Mouse (Mus musculus) kidney, adult 2 months (tissue): Measurements from ENCODE around the gene Slc22a15. TPM values are rescaled to one million over a fixed set of nuclear protein-coding genes. Genes with fewer than 3 reads are reported as not detected.

Experiments
- DNase-seq: peaks from one replicate; pipeline ENCODE4 v3.0.0; 2021
- H3K27ac ChIP-seq: fragments of 200-500 bp; 2 replicates; pipeline ENCODE4 v1.5.1; 2012; ENCODE audit warnings: low read depth, low read length, control low read depth, inconsistent platforms; ENCODE audit not compliant: insufficient read depth
- H3K27me3 ChIP-seq: fragments of 200-500 bp; replicated peaks from 2 replicates; pipeline ENCODE4 v1.6.1; 2012; ENCODE audit warnings: mild to moderate bottlenecking, moderate library complexity, low read length, inconsistent platforms; ENCODE audit not compliant: control insufficient read depth, insufficient read depth
- H3K36me3 ChIP-seq: fragments of 200-500 bp; 2 replicates; pipeline ENCODE4 v1.6.1; 2012; ENCODE audit warnings: mild to moderate bottlenecking, moderate library complexity, low read length, inconsistent platforms; ENCODE audit not compliant: control insufficient read depth, insufficient read depth
- H3K4me1 ChIP-seq: fragments of 200-500 bp; 2 replicates; pipeline ENCODE4 v1.6.1; 2011; ENCODE audit warnings: low read length; ENCODE audit not compliant: control insufficient read depth, insufficient read depth
- H3K4me3 ChIP-seq: fragments of 200-500 bp; 2 replicates; pipeline ENCODE4 v1.5.1; 2011; ENCODE audit warnings: mild to moderate bottlenecking, low read depth, low read length, control low read depth; ENCODE audit not compliant: insufficient read depth
- CTCF ChIP-seq: fragments of 200-500 bp; conservative IDR thresholded peaks from 2 replicates; pipeline ENCODE4 v1.5.1; 2011; ENCODE audit warnings: low read depth, mild to moderate bottlenecking, control low read depth, low read length, moderate library complexity, mixed read lengths; ENCODE audit not compliant: insufficient read depth, insufficient read length
- POLR2A ChIP-seq: fragments of 200-500 bp; IDR thresholded peaks from one replicate; pipeline ENCODE4 v1.6.1; 2011; ENCODE audit warnings: low read depth, low read length, control low read depth
- WGBS: fragments of 180-500 bp; shearing (Covaris S2); methylation state at CpG from one replicate; pipeline ENCODE4 v1.1.7; 2018; 5-methylcytosine and 5-hydroxymethylcytosine counted together
- polyA plus RNA-seq: library from polyadenylated mRNA; depleted of rRNA; stranded (reverse); fragments of >200 nt; gene quantifications from 2 replicates; pipeline ENCODE4 v1.2.3, GENCODE M21; 2012; rRNA removed

The Slc22a15 gene
- polyA plus RNA-seq, 1 experiment, result 2.7 TPM

DNA sequence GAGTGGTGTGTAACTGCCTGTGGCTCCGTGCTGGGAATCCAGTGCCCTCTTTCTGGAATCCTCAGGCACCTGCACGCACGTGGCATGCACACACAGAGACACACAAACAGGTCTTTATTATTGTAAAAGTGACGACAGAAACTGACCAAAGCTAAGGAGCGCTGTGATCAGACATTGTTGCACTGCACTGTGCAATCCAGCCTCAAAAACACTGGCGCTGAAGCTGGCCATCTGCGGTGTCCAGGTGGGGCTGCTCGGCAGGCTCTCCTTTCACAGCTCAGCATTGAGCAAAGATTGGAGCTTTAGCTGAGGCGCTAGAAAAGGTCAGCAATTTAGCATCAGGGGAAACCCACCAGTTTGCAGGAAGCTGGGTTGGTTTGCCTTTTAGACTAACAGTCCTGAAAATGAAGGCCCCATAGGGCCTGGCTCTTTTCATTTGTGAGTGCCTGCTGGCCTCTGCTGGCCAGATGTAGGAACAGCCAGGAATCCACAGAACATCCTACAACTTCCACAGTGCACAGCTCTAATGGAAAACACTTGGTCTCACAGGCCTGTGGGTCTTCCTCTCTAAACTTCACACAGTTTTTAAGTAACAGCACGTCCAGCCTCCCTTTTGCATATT, 111.8 kb downstream of the Slc22a15 start:
- Histone ChIP-seq H3K27me3 (no peaks in the 10 kb centered on the region), H3K4me3 (no peak overlapping the region), H3K36me3 (no peaks in the 10 kb centered on the region), H3K4me1 (no peaks in the 10 kb centered on the region), H3K27ac (no peak overlapping the region)
- DNase-seq, result peak; percentile 83
- TF ChIP-seq CTCF, result peak; percentile 97
- no peak for TF ChIP-seq POLR2A
- WGBS, result 69% methylated on average over 10 of the region's 10 CpGs

DNA sequence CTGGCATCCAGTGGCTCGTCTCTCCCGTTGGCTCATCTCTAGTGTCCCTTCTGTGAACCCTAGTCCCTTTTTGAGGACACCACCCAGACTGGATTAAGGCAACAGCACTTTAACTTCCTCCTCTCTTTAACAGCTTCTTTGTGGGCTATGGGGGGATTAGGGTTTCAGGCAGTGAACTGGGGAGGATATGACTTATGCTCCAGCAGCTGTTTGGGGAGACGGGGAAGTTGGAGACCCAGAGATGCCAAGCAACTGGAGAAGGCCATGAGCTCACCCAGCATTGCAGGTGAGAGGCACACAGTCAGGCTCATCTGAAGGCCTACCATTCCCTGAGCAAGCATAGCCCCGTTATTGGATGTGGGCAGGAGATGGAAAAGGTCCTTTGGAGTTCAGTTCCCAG, 112.3 kb downstream of the Slc22a15 start:
- Histone ChIP-seq H3K36me3 (no peaks in the 10 kb centered on the region), H3K4me1 (0 out of 2 replicates have a peak, but pooled peaks cover 2% of the 10 kb centered on the region), H3K27me3 (no peaks in the 10 kb centered on the region), H3K4me3 (no peak overlapping the region), H3K27ac (no peak overlapping the region)
- no peak for DNase-seq
- 66% methylated on average over 4 of the region's 4 CpGs for WGBS
- TF ChIP-seq CTCF (no peak), POLR2A (no peak)

DNA sequence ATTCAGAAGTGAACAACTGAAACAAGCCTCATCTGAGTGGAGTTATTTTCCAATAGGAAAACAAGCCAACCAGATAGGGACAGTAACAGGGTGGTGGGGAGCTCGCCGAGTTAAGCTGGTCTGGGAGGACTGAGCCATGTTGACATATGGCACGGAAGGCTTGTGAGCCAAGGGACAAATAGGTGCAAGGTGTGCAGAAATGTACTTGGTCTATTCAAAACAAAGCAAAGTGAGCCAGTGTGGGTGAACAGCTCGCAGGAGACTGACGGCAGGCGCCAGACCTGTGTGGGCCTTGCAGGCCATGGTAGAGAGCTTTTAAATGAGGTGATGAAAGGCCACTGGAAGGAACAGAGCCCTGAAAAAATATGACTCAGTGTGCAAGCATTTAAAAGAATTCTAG, 116.6 kb downstream of the Slc22a15 start:
- TF ChIP-seq POLR2A, result no peak
- no peak for TF ChIP-seq CTCF
- no peaks in the 10 kb centered on the region for H3K27me3 ChIP-seq
- H3K36me3 ChIP-seq, result no peaks in the 10 kb centered on the region
- H3K4me1 ChIP-seq, result peaks cover 19% of the 10 kb centered on the region
- no peak overlapping the region for H3K27ac ChIP-seq
- no peak for DNase-seq
- H3K4me3 ChIP-seq, result no peak overlapping the region
- WGBS, result 96% methylated on average over 6 of the region's 6 CpGs

- no peak for DNase-seq
- H3K4me1 ChIP-seq, result peaks cover 22% of the 10 kb centered on the region
- H3K27ac ChIP-seq, result no peak overlapping the region
- no peak overlapping the region for H3K4me3 ChIP-seq
- 54% methylated on average over 4 of the region's 4 CpGs for WGBS
- H3K27me3 ChIP-seq, result no peaks in the 10 kb centered on the region
- TF ChIP-seq POLR2A (no peak), CTCF (no peak)
- H3K36me3 ChIP-seq, result no peaks in the 10 kb centered on the region
Measured at GRCm38 (mm10) chr3:101806941-101807340, 117.3 kb downstream of the Slc22a15 start.

DNA sequence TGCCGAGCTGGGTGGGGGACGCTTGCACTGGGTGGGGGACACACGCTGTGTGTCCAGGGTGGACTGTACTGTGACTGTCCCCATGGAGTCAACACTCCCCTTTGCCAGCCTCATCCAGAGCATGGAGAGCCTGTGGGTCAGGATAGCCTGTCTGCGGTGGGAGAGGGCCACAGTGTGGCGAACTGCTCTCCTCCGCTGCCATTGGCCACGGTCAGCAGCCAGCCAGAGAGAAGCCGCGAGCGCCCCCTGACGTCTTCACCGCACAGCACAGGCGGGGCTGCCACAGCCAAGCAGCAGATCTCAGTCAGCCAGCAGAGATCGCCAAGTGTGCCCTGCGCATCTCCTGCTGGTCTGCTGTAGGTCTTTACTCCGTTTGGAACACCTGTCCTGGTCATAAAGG, 118.1 kb downstream of the Slc22a15 start:
- 7% methylated on average over 16 of the region's 16 CpGs for WGBS
- peak overlapping the region; percentile 8; the same call in 1 of the 2 replicates for H3K4me3 ChIP-seq

More for the DNA sequence above, 118.1 kb downstream of the Slc22a15 start:
- TF ChIP-seq POLR2A, result peak; percentile 29
- peak; percentile 93 for TF ChIP-seq CTCF
- peak overlapping the region; percentile 95 for H3K27ac ChIP-seq
- no peaks in the 10 kb centered on the region for H3K27me3 ChIP-seq
- H3K4me1 ChIP-seq, result peaks cover 24% of the 10 kb centered on the region
- H3K36me3 ChIP-seq, result no peaks in the 10 kb centered on the region
- peak; percentile 95 for DNase-seq

Other genes with a start within 250 kb of the Slc22a15 start
- 1.8 TPM in 2 replicates for gene Mab21l3, start 75.5 kb downstream of the Slc22a15 start, polyA plus RNA-seq
- not detected in 2 replicates for gene Nhlh2, start 85.6 kb upstream of the Slc22a15 start, polyA plus RNA-seq
- 0.38 and 2.1 TPM in 2 replicates for gene Casq2, start 162.0 kb upstream of the Slc22a15 start, polyA plus RNA-seq